Mouse (Mus musculus): ENCODE data around the gene Rhoh.

DNA sequence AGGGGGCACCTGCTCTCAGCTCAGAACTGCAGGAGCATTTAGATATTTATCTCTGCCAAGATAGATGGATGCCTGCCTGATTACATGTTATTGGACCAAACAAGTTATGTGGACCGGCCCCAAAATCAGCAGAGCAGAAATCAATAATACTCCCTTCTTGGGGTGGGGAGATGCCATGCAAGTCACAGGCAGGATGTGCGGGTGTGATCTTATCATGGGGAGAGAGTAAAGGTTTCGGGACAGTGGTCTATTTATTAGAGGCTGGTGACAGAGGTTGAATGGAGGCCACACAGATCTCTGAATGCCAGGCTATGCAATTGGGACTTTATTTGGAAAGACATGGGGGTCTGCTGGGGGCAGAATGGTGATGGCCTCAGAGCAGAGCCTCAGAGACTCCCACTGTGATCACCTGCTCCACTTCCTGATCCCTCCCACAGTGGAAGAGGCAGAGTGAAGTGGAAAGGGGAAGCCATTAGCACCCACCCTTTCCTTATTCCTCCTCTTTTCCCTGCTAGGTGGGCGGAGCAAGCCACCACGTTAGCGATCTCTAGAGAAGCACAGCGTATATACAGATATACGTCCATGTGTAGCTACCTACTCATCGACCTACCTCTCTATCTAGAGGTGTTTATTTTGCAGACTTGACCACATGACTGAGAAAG, 60.6 kb downstream of the Rhoh start:
- TF ChIP-seq CTCF (IDR thresholded peaks at IDR 0.05; ENCODE audit: extremely low read depth, insufficient read length, insufficient replicate concordance, low read depth, low read length) (no peak), POLR2A (IDR thresholded peaks at IDR 0.05; ENCODE audit: low read depth, low read length) (no peak)
